Mouse (Mus musculus) ES-Bruce4 (cell line): ENCODE data around the gene Rprm. TPM values are rescaled to one million over a fixed set of nuclear protein-coding genes. Genes with fewer than 3 reads are reported as not detected.

ENCODE experiments used
- H3K27ac ChIP-seq: 2 replicates; pipeline ENCODE4 v1.5.1; 2012; ENCODE audit warnings: low read length, inconsistent platforms; ENCODE audit not compliant: insufficient read depth
- H3K27me3 ChIP-seq: 2 replicates; pipeline ENCODE4 v1.6.1; 2012; ENCODE audit warnings: mild to moderate bottlenecking, low read length, inconsistent platforms; ENCODE audit not compliant: control insufficient read depth, poor library complexity, insufficient read depth, severe bottlenecking
- H3K36me3 ChIP-seq: 2 replicates; pipeline ENCODE4 v1.6.1; 2012; ENCODE audit warnings: inconsistent platforms, mild to moderate bottlenecking, low read length, moderate library complexity; ENCODE audit not compliant: control insufficient read depth, poor library complexity, insufficient read depth, severe bottlenecking
- H3K4me1 ChIP-seq: one replicate; pipeline ENCODE4 v1.8.1; 2011; ENCODE audit warnings: low read length; ENCODE audit not compliant: control insufficient read depth, insufficient read depth
- H3K4me3 ChIP-seq: 2 replicates; pipeline ENCODE4 v1.5.1; 2011; ENCODE audit warnings: low read depth, mild to moderate bottlenecking, low read length
- H3K9ac ChIP-seq: 2 replicates; pipeline ENCODE4 v1.6.1; 2012; ENCODE audit warnings: low read depth, mild to moderate bottlenecking, inconsistent platforms; ENCODE audit not compliant: poor library complexity, severe bottlenecking
- H3K9me3 ChIP-seq: replicated peaks from 2 replicates; pipeline ENCODE4 v1.6.1; 2012; ENCODE audit warnings: mild to moderate bottlenecking, low read length, inconsistent platforms; ENCODE audit not compliant: control insufficient read depth, poor library complexity, insufficient read depth, severe bottlenecking
- CTCF ChIP-seq: IDR thresholded peaks from one replicate; pipeline ENCODE4 v1.8.1; 2011; ENCODE audit warnings: low read depth, low read length
- EP300 ChIP-seq: IDR thresholded peaks from 2 replicates; pipeline ENCODE4 v1.6.1; 2011; ENCODE audit warnings: low read depth, low read length; ENCODE audit not compliant: insufficient read depth
- POLR2A ChIP-seq: IDR thresholded peaks from one replicate; pipeline ENCODE4 v1.8.1; 2011; ENCODE audit warnings: low read length; ENCODE audit not compliant: insufficient read depth
- polyA plus RNA-seq: library from polyadenylated mRNA; stranded (reverse); fragments of >200 nt; gene quantifications from 2 replicates; pipeline ENCODE4 v1.2.4, GENCODE M21; 2011; ENCODE audit warnings: low read depth; ENCODE audit not compliant: missing spikeins, insufficient read depth, insufficient read length

Gene Rprm
- polyA plus RNA-seq, 1 experiment = 3.6 TPM

DNA sequence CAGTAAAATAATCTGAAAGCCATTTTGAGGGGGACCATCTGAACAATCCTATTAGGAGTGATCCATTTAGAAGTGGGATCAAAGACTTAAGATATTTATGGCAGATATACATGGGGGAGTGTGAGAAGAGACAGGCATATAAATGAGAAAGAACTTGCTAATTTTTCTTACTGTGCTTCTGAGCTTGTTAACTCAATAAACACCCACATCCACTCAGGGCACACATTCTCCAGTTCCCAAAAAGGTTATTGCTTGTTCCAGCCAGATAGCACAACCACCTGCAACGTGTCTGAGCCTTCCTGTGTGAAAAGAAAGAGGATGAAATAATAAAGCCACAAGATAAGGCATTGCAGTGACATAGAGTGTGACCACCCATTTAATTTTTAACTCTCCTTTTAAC, 22.9 kb downstream of the Rprm start:
- no peaks in the 10 kb centered on the region for H3K4me1 ChIP-seq
- no peak overlapping the region for H3K9ac ChIP-seq
- H3K9me3 ChIP-seq = no peaks in the 10 kb centered on the region
- H3K27ac ChIP-seq = no peak overlapping the region
- H3K4me3 ChIP-seq = no peak overlapping the region
- no peaks in the 10 kb centered on the region for H3K36me3 ChIP-seq
- no peaks in the 10 kb centered on the region for H3K27me3 ChIP-seq
- TF ChIP-seq POLR2A (no peak), EP300 (no peak)

DNA sequence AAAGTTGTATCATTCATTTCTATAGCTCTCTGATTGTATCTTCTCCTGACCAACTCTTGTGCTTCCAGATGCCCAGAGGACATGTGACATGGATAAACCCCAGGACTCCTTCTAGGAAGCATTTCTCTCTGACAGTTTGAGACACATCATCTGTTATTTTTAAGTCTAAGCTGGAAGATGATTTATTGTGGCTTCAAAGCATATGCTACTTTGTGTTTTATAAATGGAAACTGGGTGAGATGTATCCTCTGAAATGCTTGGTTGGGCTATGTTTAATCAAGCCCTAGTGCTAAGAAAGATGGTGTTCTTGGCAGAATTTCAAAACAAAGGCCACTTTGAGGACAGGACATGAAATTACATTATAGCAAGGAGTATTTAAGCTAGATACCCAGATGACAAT, 24.3 kb downstream of the Rprm start:
- Histone ChIP-seq H3K36me3 (no peaks in the 10 kb centered on the region), H3K9ac (no peak overlapping the region), H3K4me1 (no peaks in the 10 kb centered on the region), H3K9me3 (no peaks in the 10 kb centered on the region), H3K4me3 (no peak overlapping the region), H3K27me3 (no peaks in the 10 kb centered on the region), H3K27ac (no peak overlapping the region)
- TF ChIP-seq CTCF = no peak
- no peak for TF ChIP-seq EP300
- TF ChIP-seq POLR2A = no peak
